Mouse (Mus musculus): ENCODE results near the gene Gatad2a. TPM values are rescaled to one million over a fixed set of nuclear protein-coding genes. Genes with fewer than 3 reads are reported as not detected.

Gatad2a gene
- polyA plus RNA-seq, 1 experiment from 2014 or later: 26.5 TPM

DNA sequence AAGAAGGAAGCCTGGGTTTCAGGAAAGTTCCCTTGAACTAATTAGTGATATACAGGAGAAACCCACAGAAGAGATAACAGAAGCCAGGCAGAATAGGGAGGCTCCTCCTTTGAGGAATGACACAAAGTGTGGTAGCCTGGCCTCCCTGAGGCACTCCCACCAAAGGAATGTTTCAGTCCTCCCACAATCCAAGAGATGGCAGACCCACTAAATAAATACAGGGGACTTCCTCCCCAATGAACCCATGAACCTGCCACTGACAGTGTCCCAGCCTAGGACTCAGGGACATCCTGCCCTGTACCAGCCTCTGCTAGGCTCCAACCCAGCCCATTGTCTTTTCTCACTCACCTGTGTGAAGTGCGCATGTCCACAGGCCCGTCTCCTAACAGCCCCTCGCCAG lies 60.8 kb downstream of the Gatad2a start:
- H3K36me3 ChIP-seq (replicated peaks; ENCODE audit: control insufficient read depth, insufficient read depth): peaks cover 17% of the 10 kb centered on the region; the same call in 1 of the 2 replicates
- H3K4me1 ChIP-seq (replicated peaks; ENCODE audit: control insufficient read depth, insufficient read depth, low read length): peaks cover 4% of the 10 kb centered on the region; the same call in 1 of the 2 replicates
- H3K9ac ChIP-seq: no peak overlapping the region
- H3K4me2 ChIP-seq (replicated peaks): no peak overlapping the region
- ATAC-seq (ENCODE audit: low FRiP score): no peak
- no peaks in the 10 kb centered on the region for H3K9me3 ChIP-seq (ENCODE audit: control insufficient read depth, low read length)
- H3K27me3 ChIP-seq (ENCODE audit: control insufficient read depth, insufficient read depth, low read length): no peaks in the 10 kb centered on the region
- no peak overlapping the region for H3K4me3 ChIP-seq (replicated peaks; ENCODE audit: low read length)
- WGBS: 94% methylated on average over 3 of the region's 3 CpGs
- DNase-seq (ENCODE audit: low spot score): no peak
- no peak overlapping the region for H3K27ac ChIP-seq

- whole genome bisulfite sequencing: 95% methylated on average over 5 of the region's 5 CpGs
- Histone ChIP-seq H3K27me3 (ENCODE audit: control insufficient read depth, insufficient read depth, low read length) (no peaks in the 10 kb centered on the region), H3K36me3 (replicated peaks; ENCODE audit: control insufficient read depth, insufficient read depth) (peaks cover 17% of the 10 kb centered on the region; the same call in 1 of the 2 replicates), H3K27ac (no peak overlapping the region), H3K4me3 (replicated peaks; ENCODE audit: low read length) (no peak overlapping the region), H3K9me3 (ENCODE audit: control insufficient read depth, low read length) (no peaks in the 10 kb centered on the region), H3K9ac (no peak overlapping the region), H3K4me1 (replicated peaks; ENCODE audit: control insufficient read depth, insufficient read depth, low read length) (peaks cover 4% of the 10 kb centered on the region; the same call in 1 of the 2 replicates), H3K4me2 (replicated peaks) (no peak overlapping the region)
- ATAC-seq (ENCODE audit: low FRiP score): no peak
- no peak for DNase-seq (ENCODE audit: low spot score)
Measured at GRCm38 (mm10) chr8:69934582-69934981, 61.6 kb downstream of the Gatad2a start.

DNA sequence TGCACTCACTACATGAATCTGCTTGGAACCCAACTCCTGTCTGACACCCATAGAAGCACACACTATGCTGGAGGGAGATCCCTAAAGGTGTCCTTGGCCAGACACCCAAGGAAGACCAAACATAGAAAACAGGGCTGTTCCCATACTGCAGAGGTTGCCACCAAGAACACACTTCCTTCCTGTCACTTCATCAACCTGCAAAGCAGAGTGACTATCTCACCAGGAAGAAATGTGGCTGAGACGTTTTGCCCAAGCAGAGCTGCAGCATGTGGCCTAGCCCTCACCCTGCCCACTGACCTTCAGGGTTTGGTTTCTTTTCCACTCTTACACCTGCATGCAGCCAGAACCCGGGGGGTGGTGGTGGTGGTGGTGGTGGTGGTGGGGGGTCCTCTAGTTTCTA lies 62.4 kb downstream of the Gatad2a start:
- DNase-seq (ENCODE audit: low spot score) (no peak), ATAC-seq (ENCODE audit: low FRiP score) (no peak)
- Histone ChIP-seq H3K9me3 (ENCODE audit: control insufficient read depth, low read length) (no peaks in the 10 kb centered on the region), H3K9ac (no peak overlapping the region), H3K4me1 (replicated peaks; ENCODE audit: control insufficient read depth, insufficient read depth, low read length) (peaks cover 4% of the 10 kb centered on the region; the same call in 1 of the 2 replicates), H3K4me2 (replicated peaks) (no peak overlapping the region), H3K27ac (no peak overlapping the region), H3K4me3 (replicated peaks; ENCODE audit: low read length) (no peak overlapping the region), H3K27me3 (ENCODE audit: control insufficient read depth, insufficient read depth, low read length) (no peaks in the 10 kb centered on the region), H3K36me3 (replicated peaks; ENCODE audit: control insufficient read depth, insufficient read depth) (peaks cover 17% of the 10 kb centered on the region; the same call in 1 of the 2 replicates)
- 87% methylated on average over 2 of the region's 2 CpGs for WGBS

GRCm38 (mm10) chr8:69926901-69927300 lies 69.3 kb downstream of the Gatad2a start:
- no peak for ATAC-seq (ENCODE audit: low FRiP score)
- Histone ChIP-seq H3K27ac (no peak overlapping the region), H3K27me3 (ENCODE audit: control insufficient read depth, insufficient read depth, low read length) (no peaks in the 10 kb centered on the region), H3K9me3 (ENCODE audit: control insufficient read depth, low read length) (no peaks in the 10 kb centered on the region), H3K4me3 (replicated peaks; ENCODE audit: low read length) (no peak overlapping the region), H3K4me2 (replicated peaks) (no peak overlapping the region), H3K9ac (no peak overlapping the region), H3K36me3 (replicated peaks; ENCODE audit: control insufficient read depth, insufficient read depth) (no peaks in the 10 kb centered on the region), H3K4me1 (replicated peaks; ENCODE audit: control insufficient read depth, insufficient read depth, low read length) (no peaks in the 10 kb centered on the region)
- no peak for DNase-seq (ENCODE audit: low spot score)

- no peaks in the 10 kb centered on the region for H3K36me3 ChIP-seq (replicated peaks; ENCODE audit: control insufficient read depth, insufficient read depth)
- 83% methylated on average over 1 of the region's 1 CpGs for WGBS
- peaks cover 13% of the 10 kb centered on the region; the same call in 1 of the 2 replicates for H3K4me1 ChIP-seq (replicated peaks; ENCODE audit: control insufficient read depth, insufficient read depth, low read length)
- H3K4me2 ChIP-seq (replicated peaks): no peak overlapping the region
- no peaks in the 10 kb centered on the region for H3K9me3 ChIP-seq (ENCODE audit: control insufficient read depth, low read length)
- ATAC-seq (ENCODE audit: low FRiP score) (no peak), DNase-seq (ENCODE audit: low spot score) (no peak)
- H3K4me3 ChIP-seq (replicated peaks; ENCODE audit: low read length): no peak overlapping the region
- H3K27ac ChIP-seq: no peak overlapping the region
- no peaks in the 10 kb centered on the region for H3K27me3 ChIP-seq (ENCODE audit: control insufficient read depth, insufficient read depth, low read length)
- H3K9ac ChIP-seq: no peak overlapping the region
Measured at GRCm38 (mm10) chr8:69923986-69924385, 72.2 kb downstream of the Gatad2a start.

GRCm38 (mm10) chr8:69921141-69921540 lies 75.0 kb downstream of the Gatad2a start:
- ATAC-seq (ENCODE audit: low FRiP score) (no peak), DNase-seq (ENCODE audit: low spot score) (no peak)
- H3K9ac ChIP-seq: peak overlapping the region; percentile 16
- H3K27ac ChIP-seq: peak overlapping the region; percentile 77; the same call in 1 of the 2 replicates
- peaks cover 13% of the 10 kb centered on the region; the same call in 1 of the 2 replicates for H3K4me1 ChIP-seq (replicated peaks; ENCODE audit: control insufficient read depth, insufficient read depth, low read length)
- H3K4me3 ChIP-seq (replicated peaks; ENCODE audit: low read length): no peak overlapping the region
- no peaks in the 10 kb centered on the region for H3K36me3 ChIP-seq (replicated peaks; ENCODE audit: control insufficient read depth, insufficient read depth)
- H3K27me3 ChIP-seq (ENCODE audit: control insufficient read depth, insufficient read depth, low read length): no peaks in the 10 kb centered on the region
- no peaks in the 10 kb centered on the region for H3K9me3 ChIP-seq (ENCODE audit: control insufficient read depth, low read length)
- H3K4me2 ChIP-seq (replicated peaks): no peak overlapping the region
- 98% methylated on average over 2 of the region's 2 CpGs for WGBS

- Histone ChIP-seq H3K27me3 (ENCODE audit: control insufficient read depth, insufficient read depth, low read length) (no peaks in the 10 kb centered on the region), H3K27ac (peak overlapping the region; percentile 77), H3K4me3 (replicated peaks; ENCODE audit: low read length) (no peak overlapping the region), H3K36me3 (replicated peaks; ENCODE audit: control insufficient read depth, insufficient read depth) (peaks cover 3% of the 10 kb centered on the region), H3K4me1 (replicated peaks; ENCODE audit: control insufficient read depth, insufficient read depth, low read length) (peaks cover 13% of the 10 kb centered on the region; the same call in 1 of the 2 replicates), H3K4me2 (replicated peaks) (0 out of 2 replicates have a peak overlapping the region, but pooled peaks have one; percentile 11), H3K9me3 (ENCODE audit: control insufficient read depth, low read length) (no peaks in the 10 kb centered on the region), H3K9ac (peak overlapping the region; percentile 16; the same call in 1 of the 2 replicates)
- peak; percentile 69 for DNase-seq (ENCODE audit: low spot score)
- peak; percentile 58 for ATAC-seq (ENCODE audit: low FRiP score)
- 47% methylated on average over 11 of the region's 11 CpGs for WGBS
Measured at GRCm38 (mm10) chr8:69919876-69920662, 76.1 kb downstream of the Gatad2a start.

- no peak overlapping the region for H3K4me3 ChIP-seq (replicated peaks; ENCODE audit: low read length)
- peak; percentile 61 for ATAC-seq (ENCODE audit: low FRiP score)
- no peaks in the 10 kb centered on the region for H3K27me3 ChIP-seq (ENCODE audit: control insufficient read depth, insufficient read depth, low read length)
- peaks cover 13% of the 10 kb centered on the region; the same call in 1 of the 2 replicates for H3K4me1 ChIP-seq (replicated peaks; ENCODE audit: control insufficient read depth, insufficient read depth, low read length)
- no peak overlapping the region for H3K4me2 ChIP-seq (replicated peaks)
- 68% methylated on average over 1 of the region's 1 CpGs for WGBS
- no peak overlapping the region for H3K9ac ChIP-seq
- no peak overlapping the region for H3K27ac ChIP-seq
- peak; percentile 93 for DNase-seq (ENCODE audit: low spot score)
- H3K9me3 ChIP-seq (ENCODE audit: control insufficient read depth, low read length): no peaks in the 10 kb centered on the region
- H3K36me3 ChIP-seq (replicated peaks; ENCODE audit: control insufficient read depth, insufficient read depth): peaks cover 13% of the 10 kb centered on the region
Measured at GRCm38 (mm10) chr8:69919010-69919409, 77.2 kb downstream of the Gatad2a start.

- DNase-seq (ENCODE audit: low spot score): no peak
- ATAC-seq (ENCODE audit: low FRiP score): no peak; the same call in 1 of the 2 replicates
- H3K4me2 ChIP-seq (replicated peaks): no peak overlapping the region
- no peaks in the 10 kb centered on the region for H3K27me3 ChIP-seq (ENCODE audit: control insufficient read depth, insufficient read depth, low read length)
- peaks cover 13% of the 10 kb centered on the region; the same call in 1 of the 2 replicates for H3K4me1 ChIP-seq (replicated peaks; ENCODE audit: control insufficient read depth, insufficient read depth, low read length)
- H3K36me3 ChIP-seq (replicated peaks; ENCODE audit: control insufficient read depth, insufficient read depth): peaks cover 18% of the 10 kb centered on the region
- no peak overlapping the region for H3K27ac ChIP-seq
- H3K9ac ChIP-seq: no peak overlapping the region
- no peaks in the 10 kb centered on the region for H3K9me3 ChIP-seq (ENCODE audit: control insufficient read depth, low read length)
- no peak overlapping the region for H3K4me3 ChIP-seq (replicated peaks; ENCODE audit: low read length)
Measured at GRCm38 (mm10) chr8:69918506-69918905, 77.7 kb downstream of the Gatad2a start.

Data from hindbrain, embryonic 14.5 days (tissue).